Mouse (Mus musculus) 3134 (cell line): ENCODE results near the gene Zfp280b.
"Not testable (repeated sequence)": the region's sequence is repeated elsewhere in the genome, so short reads cannot be mapped to it uniquely, and the experiment has no call there.

ENCODE experiments used
- DNase-seq: peaks from one replicate; pipeline ENCODE4 v3.0.0-alpha.2; 2011; ENCODE audit warnings: low spot score; ENCODE audit not compliant: insufficient read length; ENCODE audit errors: extremely low read depth

The Zfp280b gene

GRCm38 (mm10) chr10:76029276-76029675 is 3.2 kb upstream of the Zfp280b start:
- no peak for DNase-seq

GRCm38 (mm10) chr10:76030496-76030895 is 2.0 kb upstream of the Zfp280b start:
- DNase-seq = no peak

GRCm38 (mm10) chr10:76031511-76032401 is 694 bp upstream of the Zfp280b start:
- DNase-seq = no peak

- no peak for DNase-seq
These were observed 637 bp downstream of the Zfp280b start for GRCm38 (mm10) chr10:76033119-76033455.

- DNase-seq = no peak
These were observed 1.7 kb downstream of the Zfp280b start for GRCm38 (mm10) chr10:76034001-76034600.

- DNase-seq = no peak
These were observed 2.8 kb downstream of the Zfp280b start for GRCm38 (mm10) chr10:76035277-76035676.

- no peak for DNase-seq
These were observed 4.5 kb downstream of the Zfp280b start for GRCm38 (mm10) chr10:76036962-76037361.

- DNase-seq = no peak
These were observed 12.9 kb downstream of the Zfp280b start for GRCm38 (mm10) chr10:76045343-76045742.

- no peak for DNase-seq
These were observed 14.3 kb downstream of the Zfp280b start for GRCm38 (mm10) chr10:76046754-76047153.

GRCm38 (mm10) chr10:76047182-76047869 is 14.9 kb downstream of the Zfp280b start:
- DNase-seq = no peak

- no peak for DNase-seq
These were observed 16.5 kb downstream of the Zfp280b start for GRCm38 (mm10) chr10:76048967-76049366.

- no peak for DNase-seq
These were observed 19.4 kb downstream of the Zfp280b start for GRCm38 (mm10) chr10:76051860-76052259.

- no peak for DNase-seq
These were observed 30.0 kb downstream of the Zfp280b start for GRCm38 (mm10) chr10:76062439-76062838.

- DNase-seq = no peak
These were observed 35.5 kb downstream of the Zfp280b start for GRCm38 (mm10) chr10:76067674-76068613.

- not testable (repeated sequence) for DNase-seq
These were observed 39.6 kb downstream of the Zfp280b start for GRCm38 (mm10) chr10:76072080-76072479.

GRCm38 (mm10) chr10:76077008-76077407 is 44.6 kb downstream of the Zfp280b start:
- not testable (repeated sequence) for DNase-seq
